Mouse (Mus musculus): ENCODE results near the gene 1700013F07Rik. TPM values are rescaled to one million over a fixed set of nuclear protein-coding genes. Genes with fewer than 3 reads are reported as not detected.
A peak's percentile ranks its signal among the peaks of the same experiment; 100 is the strongest.

1700013F07Rik gene
- total and polyA plus RNA-seq, 3 experiments = 0.38 to 2.5 (median 0.94) TPM

DNA sequence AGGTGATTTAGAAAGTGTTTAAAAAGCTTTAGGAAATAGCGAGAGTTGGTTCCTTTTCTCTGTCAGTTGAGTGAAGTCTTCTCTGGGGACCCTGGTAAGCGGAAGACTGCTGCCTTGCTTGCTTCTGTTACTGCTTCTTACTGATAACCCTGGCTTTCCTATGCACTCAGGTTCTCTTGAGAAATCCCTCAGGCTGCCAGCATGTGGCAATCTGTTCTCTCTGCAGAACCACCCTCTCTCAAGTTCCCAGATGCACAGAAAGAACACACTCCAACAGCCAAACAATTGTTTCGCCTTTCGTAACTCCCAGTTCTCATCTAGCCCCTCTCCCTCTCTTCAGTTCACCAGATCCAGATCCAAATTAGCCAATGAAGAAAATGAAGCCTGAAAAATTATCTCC lies 23.9 kb downstream of the 1700013F07Rik start:
- no peak for DNase-seq (ENCODE audit: extremely low read depth)
- Histone ChIP-seq H3K4me1 (ENCODE audit: control insufficient read depth in 1 of 2, insufficient read depth in 2 of 2) (peaks cover 7 to 12% of the 10 kb centered on the region in 2 experiments), H3K4me2 (ENCODE audit: insufficient read depth, low read depth, poor library complexity, severe bottlenecking) (no peak overlapping the region), H3K79me2 (replicated peaks; ENCODE audit: control insufficient read depth, extremely low read depth, insufficient read depth, poor library complexity, severe bottlenecking) (peaks cover 8% of the 10 kb centered on the region; the same call in 1 of the 2 replicates), H3K27ac (ENCODE audit: insufficient read depth, low read depth) (no peak overlapping the region), H3K4me3 (replicated peaks in 1 of 3; ENCODE audit: low read depth in 2 of 3, low read length in 2 of 3, poor library complexity in 1 of 3) (no peak overlapping the region), H3K36me3 (replicated peaks in 1 of 2; ENCODE audit: control insufficient read depth in 1 of 2, insufficient read depth in 1 of 2, low read length in 1 of 2) (peaks cover 19 to 38% of the 10 kb centered on the region in 2 experiments), H3K9me3 (replicated peaks; ENCODE audit: low read length) (no peaks in the 10 kb centered on the region), H3K9ac (ENCODE audit: insufficient read depth, low read depth) (no peak overlapping the region), H3K27me3 (replicated peaks) (no peaks in the 10 kb centered on the region)
- in situ Hi-C loops (cut with MboI; ENCODE audit: low pct_ligation_motif_present, low pct_unique_long_range_greater_than_20kb, low sequenced_read_pairs) (loop anchor here (10.0 kb wide), 1 partner anchor 87 kb away; no protein-coding TSS in a partner anchor), dilution Hi-C loops (cut with MboI; ENCODE audit: extremely low pct_ligation_motif_present, extremely low pct_unique_long_range_greater_than_20kb, low sequenced_read_pairs) (no loop called here)
- no peak for TF ChIP-seq RAD21 (IDR thresholded peaks at IDR 0.05; ENCODE audit: low read depth, low read length)
- no peak for TF ChIP-seq MEF2A (IDR thresholded peaks at IDR 0.05; ENCODE audit: borderline replicate concordance, low read depth, low read length)
- no peak for TF ChIP-seq KAT2A (IDR thresholded peaks at IDR 0.05; ENCODE audit: insufficient replicate concordance, low read length)
- no peak for TF ChIP-seq CHD1 (IDR thresholded peaks at IDR 0.05; ENCODE audit: low read depth, low read length)
- TF ChIP-seq GABPA (IDR thresholded peaks at IDR 0.05; ENCODE audit: insufficient replicate concordance, low read depth, low read length) = no peak
- TF ChIP-seq MXI1 (IDR thresholded peaks at IDR 0.05; ENCODE audit: low read depth, low read length) = no peak
- TF ChIP-seq POLR2AphosphoS2 (IDR thresholded peaks at IDR 0.05; ENCODE audit: low read depth, low read length) = no peak
- no peak for TF ChIP-seq UBTF (IDR thresholded peaks at IDR 0.05; ENCODE audit: low read depth, low read length)
- TF ChIP-seq CTCF (conservative IDR thresholded peaks at IDR 0.05 in 1 of 2, IDR thresholded peaks at IDR 0.05 in 1 of 2; ENCODE audit: low read depth in 2 of 2, low read length in 2 of 2) = no peak
- no peak for TF ChIP-seq USF1 (IDR thresholded peaks at IDR 0.05; ENCODE audit: low read depth, low read length)
- TF ChIP-seq IRF4 (IDR thresholded peaks at IDR 0.05; ENCODE audit: low read depth, low read length) = no peak
- no peak for TF ChIP-seq BHLHE40 (IDR thresholded peaks at IDR 0.05; ENCODE audit: low read depth, low read length)
- no peak for TF ChIP-seq ZC3H11A (IDR thresholded peaks at IDR 0.05; ENCODE audit: low read depth, low read length)
- TF ChIP-seq NRF1 (IDR thresholded peaks at IDR 0.05; ENCODE audit: low read depth, low read length) = no peak
- no peak for TF ChIP-seq CHD2 (IDR thresholded peaks at IDR 0.05; ENCODE audit: low read length)
- TF ChIP-seq ZKSCAN1 (IDR thresholded peaks at IDR 0.05; ENCODE audit: borderline replicate concordance, low read depth, low read length) = no peak

DNA sequence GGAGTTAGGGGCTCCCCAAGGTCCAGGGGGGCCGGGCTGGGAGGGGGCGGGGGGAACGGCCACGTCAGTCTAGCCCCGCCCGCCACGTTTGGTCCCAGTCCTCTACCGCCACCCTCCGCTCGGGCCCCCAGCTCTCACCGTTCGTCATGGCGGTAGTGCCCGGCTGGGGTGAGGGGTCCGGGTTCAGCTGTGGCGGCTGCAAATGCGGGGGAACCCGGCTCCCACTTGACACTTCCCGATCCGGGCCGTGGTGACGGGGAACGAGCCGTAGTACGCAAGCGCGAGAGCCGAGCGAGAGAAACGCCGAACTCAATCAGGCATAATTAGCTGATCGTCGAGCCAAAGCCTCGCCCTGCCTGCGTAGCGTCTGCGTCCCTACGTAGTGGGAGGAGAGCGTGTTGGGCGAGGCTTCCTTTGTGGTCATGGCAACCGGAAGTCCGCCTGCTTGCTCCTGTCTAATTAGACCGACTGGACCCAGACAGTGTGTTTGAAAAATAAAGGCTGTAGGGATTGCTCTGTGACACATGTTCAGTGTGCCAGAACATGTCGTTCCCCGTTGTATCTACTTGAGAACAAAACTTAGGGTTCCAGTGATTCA lies 28.3 kb downstream of the 1700013F07Rik start, which contains the start of gene Tmem167b:
Gene Tmem167b, minus strand, starts transcription at position 334 of the 598 bp plus-strand sequence.
- Histone ChIP-seq H3K36me3 (replicated peaks in 1 of 2; ENCODE audit: control insufficient read depth in 1 of 2, insufficient read depth in 1 of 2, low read length in 1 of 2) (peaks cover 15 to 32% of the 10 kb centered on the region in 2 experiments), H3K27ac (ENCODE audit: insufficient read depth, low read depth) (peak within 1 kb of the TSS; percentile 77), H3K9me3 (replicated peaks; ENCODE audit: low read length) (peaks cover 6% of the 10 kb centered on the region), H3K4me3 (replicated peaks in 1 of 3; ENCODE audit: low read depth in 2 of 3, low read length in 2 of 3, poor library complexity in 1 of 3) (peak within 1 kb of the TSS; percentile 74 to 93 (median 86)), H3K79me2 (replicated peaks; ENCODE audit: control insufficient read depth, extremely low read depth, insufficient read depth, poor library complexity, severe bottlenecking) (peaks cover 8% of the 10 kb centered on the region; the same call in 1 of the 2 replicates), H3K27me3 (replicated peaks) (no peaks in the 10 kb centered on the region), H3K9ac (ENCODE audit: insufficient read depth, low read depth) (peak within 1 kb of the TSS; percentile 85), H3K4me1 (ENCODE audit: control insufficient read depth in 1 of 2, insufficient read depth in 2 of 2) (peaks cover 5 to 9% of the 10 kb centered on the region in 2 experiments), H3K4me2 (ENCODE audit: insufficient read depth, low read depth, poor library complexity, severe bottlenecking) (peak within 1 kb of the TSS; percentile 99)
- dilution Hi-C loops (cut with MboI; ENCODE audit: extremely low pct_ligation_motif_present, extremely low pct_unique_long_range_greater_than_20kb, low sequenced_read_pairs) = no loop called here
- peak; percentile 99 for DNase-seq (ENCODE audit: extremely low read depth)
- in situ Hi-C loops (cut with MboI; ENCODE audit: low pct_ligation_motif_present, low pct_unique_long_range_greater_than_20kb, low sequenced_read_pairs) = no loop called here
- no peak for TF ChIP-seq ZMIZ1 (IDR thresholded peaks at IDR 0.05; ENCODE audit: low read depth, low read length)
- peak; percentile 94 for TF ChIP-seq MYC (IDR thresholded peaks at IDR 0.05; ENCODE audit: low read depth, low read length)
- TF ChIP-seq SMC3 (IDR thresholded peaks at IDR 0.05; ENCODE audit: low read depth, low read length) = no peak
- no peak for TF ChIP-seq PAX5 (IDR thresholded peaks at IDR 0.05; ENCODE audit: low read length)
- peak; percentile 74 for TF ChIP-seq TCF12 (IDR thresholded peaks at IDR 0.05; ENCODE audit: low read depth, low read length)
- TF ChIP-seq SIN3A (IDR thresholded peaks at IDR 0.05; ENCODE audit: low read length) = peak; percentile 97
- TF ChIP-seq ZNF384 (IDR thresholded peaks at IDR 0.05; ENCODE audit: low read depth, low read length) = no peak
- peak; percentile 92 for TF ChIP-seq MAX (IDR thresholded peaks at IDR 0.05; ENCODE audit: low read length)
- TF ChIP-seq USF1 (IDR thresholded peaks at IDR 0.05; ENCODE audit: low read depth, low read length) = no peak
- TF ChIP-seq MAFK (IDR thresholded peaks at IDR 0.05; ENCODE audit: insufficient replicate concordance, low read length) = no peak
- no peak for TF ChIP-seq USF2 (conservative IDR thresholded peaks at IDR 0.05; ENCODE audit: low read depth, low read length)
- peak; percentile 89 for TF ChIP-seq NRF1 (IDR thresholded peaks at IDR 0.05; ENCODE audit: low read depth, low read length)
- TF ChIP-seq GABPA (IDR thresholded peaks at IDR 0.05; ENCODE audit: insufficient replicate concordance, low read depth, low read length) = peak; percentile 38; the same call in 1 of the 2 replicates
- no peak for TF ChIP-seq RCOR1 (conservative IDR thresholded peaks at IDR 0.05; ENCODE audit: low read depth, low read length)
- 0 out of 4 replicates have a peak, but pooled peaks of 1 of the 2 experiments have one; percentile 13 for TF ChIP-seq CTCF (conservative IDR thresholded peaks at IDR 0.05 in 1 of 2, IDR thresholded peaks at IDR 0.05 in 1 of 2; ENCODE audit: low read depth in 2 of 2, low read length in 2 of 2)
- TF ChIP-seq E2F4 (IDR thresholded peaks at IDR 0.05; ENCODE audit: insufficient replicate concordance, low read depth, low read length) = no peak
- no peak for TF ChIP-seq EP300 (IDR thresholded peaks at IDR 0.05; ENCODE audit: low read length)
- no peak for TF ChIP-seq ZC3H11A (IDR thresholded peaks at IDR 0.05; ENCODE audit: low read depth, low read length)
- no peak for TF ChIP-seq UBTF (IDR thresholded peaks at IDR 0.05; ENCODE audit: low read depth, low read length)
- peak; percentile 96 for TF ChIP-seq MXI1 (IDR thresholded peaks at IDR 0.05; ENCODE audit: low read depth, low read length)
- TF ChIP-seq POLR2AphosphoS2 (IDR thresholded peaks at IDR 0.05; ENCODE audit: low read depth, low read length) = no peak
- 0 out of 2 replicates have a peak, but pooled peaks have one; percentile 28 for TF ChIP-seq CHD2 (IDR thresholded peaks at IDR 0.05; ENCODE audit: low read length)
- peak; percentile 72 for TF ChIP-seq MEF2A (IDR thresholded peaks at IDR 0.05; ENCODE audit: borderline replicate concordance, low read depth, low read length)
- TF ChIP-seq ZKSCAN1 (IDR thresholded peaks at IDR 0.05; ENCODE audit: borderline replicate concordance, low read depth, low read length) = no peak

Measured in CH12.LX (cell line).